Mouse (Mus musculus): ENCODE results near the gene Arl15. TPM values are rescaled to one million over a fixed set of nuclear protein-coding genes. Genes with fewer than 3 reads are reported as not detected.

Arl15 gene
- total RNA-seq, 2 experiments from 2014 or later, result 36.2 to 38.2 TPM

DNA sequence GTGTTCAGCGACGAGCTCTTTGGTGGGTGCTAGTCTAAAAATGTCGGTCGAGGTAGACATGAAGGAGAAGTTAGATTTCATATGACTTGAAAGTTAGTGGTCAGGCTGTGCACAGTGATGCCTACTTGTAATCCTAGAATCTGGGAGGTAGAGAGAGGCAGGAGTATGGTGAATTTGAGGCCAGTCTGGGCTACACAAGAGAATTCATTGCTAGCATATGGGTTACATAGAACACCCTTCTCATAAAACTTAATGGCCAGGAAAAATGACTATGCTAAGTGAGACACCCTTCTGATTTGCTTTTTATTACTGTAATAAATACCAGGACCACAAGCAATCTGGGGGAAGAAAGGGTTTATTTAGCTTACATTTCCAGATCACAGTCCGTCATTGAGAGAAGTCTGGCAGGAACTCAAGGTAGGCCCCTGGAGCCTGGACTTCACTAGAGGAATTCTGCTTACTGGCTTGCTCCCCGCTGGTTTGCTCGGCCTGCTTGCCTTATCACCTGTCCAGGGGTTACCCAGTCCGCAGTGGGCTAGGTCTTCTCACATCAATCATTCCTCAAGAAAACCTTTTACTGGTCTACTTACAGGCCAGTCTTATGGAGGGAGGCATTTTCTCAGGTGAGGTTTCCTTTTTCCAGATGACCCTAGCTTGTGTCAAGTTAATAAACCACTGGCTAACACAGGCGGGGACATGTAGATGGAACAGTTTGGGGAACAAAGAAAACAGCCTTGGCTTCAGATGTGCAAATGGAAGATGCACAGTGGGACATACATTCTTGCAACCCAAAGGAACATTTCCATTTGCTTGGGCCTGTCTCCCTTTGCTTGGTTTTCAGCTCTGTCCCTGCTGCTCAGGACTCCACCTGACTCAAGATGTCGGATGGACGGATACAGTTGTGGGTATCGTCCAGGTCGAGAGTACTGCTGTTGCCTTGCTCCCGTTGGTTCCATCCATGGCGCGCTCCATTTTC is 44.6 kb downstream of the Arl15 start:
- intact Hi-C loops (cut with DNase I), result no loop called here
- DNase-seq (ENCODE audit: low spot score in 2 of 2), result no peak

DNA sequence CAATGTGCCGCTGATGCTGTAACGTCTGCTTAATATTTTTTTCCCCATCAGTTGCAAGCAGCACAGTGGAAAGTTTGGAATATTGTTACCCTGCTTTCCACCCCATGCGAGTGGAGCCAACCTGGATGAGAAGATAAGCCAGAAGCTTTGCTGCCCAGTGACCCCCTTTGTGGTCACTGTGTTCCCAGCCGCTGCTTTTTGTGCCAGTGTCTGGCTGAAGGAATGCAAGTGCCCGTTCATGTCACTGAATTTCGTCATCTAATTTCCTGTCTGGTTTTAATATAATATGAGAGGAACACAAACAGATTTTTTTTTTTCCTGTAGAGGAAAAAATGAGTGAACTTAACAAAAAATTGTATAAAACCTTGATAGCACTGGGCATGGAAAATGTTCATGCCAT is 46.1 kb downstream of the Arl15 start:
- no peak for DNase-seq (ENCODE audit: low spot score in 2 of 2)
- intact Hi-C loops (cut with DNase I), result no loop called here

DNA sequence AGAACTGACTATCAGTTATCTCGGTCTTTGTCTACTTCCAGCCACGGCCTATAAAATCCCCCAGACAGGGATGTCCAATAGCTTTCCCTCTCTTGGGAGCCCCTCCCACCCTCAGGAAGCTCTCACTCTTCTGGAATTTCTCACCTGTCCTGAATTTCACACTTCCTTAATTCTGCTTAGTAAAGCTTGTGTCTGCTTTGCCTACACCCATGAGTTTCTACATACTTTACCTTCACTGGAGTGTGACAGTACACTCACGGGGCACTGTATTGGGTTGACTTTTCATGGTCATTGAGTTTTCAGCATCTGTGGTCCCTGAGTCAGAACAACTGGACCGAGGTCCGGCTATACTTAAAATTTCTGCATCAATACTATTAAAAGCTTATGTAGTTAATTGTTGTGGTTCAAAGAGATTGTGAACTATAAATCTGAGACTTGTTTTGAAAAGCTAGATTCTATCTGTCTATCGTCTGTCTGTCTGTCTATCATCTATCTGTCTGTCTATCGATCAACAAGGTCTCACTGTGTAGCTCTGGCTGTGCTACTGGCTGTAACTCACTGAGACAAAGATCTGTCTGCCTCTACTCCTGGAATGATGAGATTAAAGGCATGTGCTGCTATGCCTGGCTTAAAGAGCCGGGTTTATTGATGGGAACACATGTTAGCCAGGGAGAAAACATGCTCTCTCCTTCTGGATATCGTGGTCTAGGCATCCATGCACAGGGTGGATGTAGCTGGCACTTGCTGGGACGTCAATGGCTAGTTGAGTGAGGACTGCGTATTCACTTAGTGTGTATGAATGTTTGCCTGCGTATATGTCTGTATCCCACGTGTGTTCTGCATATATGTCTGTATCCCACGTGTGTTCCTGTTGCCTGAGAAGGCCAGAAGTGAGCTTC is 48.4 kb downstream of the Arl15 start:
- intact Hi-C loops (cut with DNase I), result no loop called here
- DNase-seq (ENCODE audit: low spot score in 2 of 2), result no peak

DNA sequence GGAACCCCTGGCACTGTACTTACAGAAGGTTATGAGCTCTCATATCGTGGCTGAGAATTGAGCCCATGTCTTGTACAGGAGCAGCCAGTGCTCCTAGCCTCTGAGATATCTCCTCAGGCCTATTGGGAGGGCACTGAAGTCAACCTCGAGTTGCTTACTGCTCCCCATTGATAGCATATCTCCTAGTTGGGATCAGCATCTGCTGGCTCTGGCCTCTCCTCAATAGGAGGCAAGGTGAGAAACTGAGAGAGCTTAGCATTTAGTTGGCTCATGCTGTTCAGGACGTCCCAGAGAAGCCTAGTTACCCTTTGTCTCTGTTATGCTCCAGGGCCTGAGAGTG is 49.0 kb downstream of the Arl15 start:
- intact Hi-C loops (cut with DNase I), result no loop called here
- no peak for DNase-seq (ENCODE audit: low spot score in 2 of 2)

DNA sequence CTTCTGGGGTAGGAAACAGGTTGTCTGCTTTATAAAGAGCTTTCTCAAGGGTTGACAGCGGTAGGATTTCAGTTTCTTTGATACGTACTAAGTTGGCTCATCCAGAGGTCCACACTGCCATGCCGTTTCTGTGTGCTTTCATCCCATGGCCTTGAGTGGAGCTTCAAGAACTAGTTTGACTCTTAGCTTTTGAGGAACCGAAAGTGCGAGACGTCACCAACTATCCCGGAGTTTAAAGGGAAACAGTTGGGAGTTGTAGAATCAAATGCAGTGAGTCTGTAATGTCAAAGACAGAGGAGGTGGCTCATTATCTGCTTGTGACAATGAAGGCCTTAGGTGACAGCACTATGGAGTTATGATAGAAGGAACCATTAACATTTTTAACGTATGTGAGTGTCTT is 49.6 kb downstream of the Arl15 start:
- intact Hi-C loops (cut with DNase I), result no loop called here
- DNase-seq (ENCODE audit: low spot score in 2 of 2), result no peak

DNA sequence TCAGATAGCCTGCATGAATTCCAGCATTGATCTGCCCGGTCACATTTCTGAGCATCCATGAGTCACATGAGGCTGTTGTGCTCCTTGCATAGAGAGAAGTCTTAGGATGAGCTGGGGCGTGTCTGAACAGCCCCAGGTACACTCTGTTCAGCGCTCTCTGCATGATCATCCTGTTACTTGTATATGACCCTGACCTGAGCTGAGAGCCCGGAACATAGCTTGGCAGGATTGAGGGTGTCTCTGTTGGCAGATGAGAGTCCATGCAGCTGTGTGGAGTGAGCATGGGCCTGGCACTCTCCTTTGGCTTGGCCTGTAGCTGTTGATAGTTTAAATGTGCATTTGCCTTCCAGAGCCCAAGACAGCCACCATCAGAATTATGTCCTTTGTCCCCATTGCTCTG is 50.4 kb downstream of the Arl15 start:
- no peak for DNase-seq (ENCODE audit: low spot score in 2 of 2)
- intact Hi-C loops (cut with DNase I), result no loop called here

DNA sequence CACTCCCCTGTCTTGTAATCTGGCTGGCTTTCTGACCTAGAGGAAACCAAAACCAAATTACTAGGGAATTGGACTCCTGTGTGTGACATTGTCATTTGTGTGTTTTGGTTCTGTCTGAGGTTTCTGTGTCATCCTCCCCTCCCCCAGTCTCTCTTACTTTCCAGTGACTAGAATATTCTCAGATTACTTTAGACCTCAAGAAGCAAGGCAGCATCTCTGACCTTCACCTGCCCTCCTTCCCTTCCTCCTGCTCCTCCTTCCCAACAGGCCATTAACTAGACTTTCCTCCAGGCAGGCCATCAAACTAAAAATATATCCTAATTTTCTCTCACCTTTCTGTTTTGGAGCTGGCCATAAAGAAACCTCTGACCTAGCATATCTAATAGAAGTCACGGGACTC is 50.9 kb downstream of the Arl15 start:
- intact Hi-C loops (cut with DNase I), result no loop called here

DNA sequence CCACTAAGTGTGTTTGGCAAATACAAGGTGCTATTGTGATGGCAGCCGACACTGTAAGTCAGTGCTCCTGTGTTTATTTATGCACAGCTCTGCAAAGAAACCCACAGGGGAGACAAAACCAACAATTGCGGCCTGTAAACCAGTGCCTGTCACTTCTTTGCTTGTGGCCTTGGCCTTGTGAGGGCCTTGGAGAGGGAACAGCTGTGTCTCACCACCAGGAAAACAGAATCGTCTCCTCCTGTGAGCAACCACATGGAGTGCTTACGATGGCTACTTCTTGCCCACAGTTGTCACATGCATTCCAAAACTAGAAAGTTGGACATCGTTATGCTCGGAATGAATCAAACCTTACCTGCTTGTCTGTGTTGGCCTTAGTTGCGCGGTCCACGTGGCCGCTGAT is 52.1 kb downstream of the Arl15 start:
- DNase-seq (ENCODE audit: low spot score in 2 of 2), result no peak
- intact Hi-C loops (cut with DNase I), result no loop called here

More for the DNA sequence above, 50.9 kb downstream of the Arl15 start:
- DNase-seq (ENCODE audit: low spot score in 2 of 2), result no peak

DNA sequence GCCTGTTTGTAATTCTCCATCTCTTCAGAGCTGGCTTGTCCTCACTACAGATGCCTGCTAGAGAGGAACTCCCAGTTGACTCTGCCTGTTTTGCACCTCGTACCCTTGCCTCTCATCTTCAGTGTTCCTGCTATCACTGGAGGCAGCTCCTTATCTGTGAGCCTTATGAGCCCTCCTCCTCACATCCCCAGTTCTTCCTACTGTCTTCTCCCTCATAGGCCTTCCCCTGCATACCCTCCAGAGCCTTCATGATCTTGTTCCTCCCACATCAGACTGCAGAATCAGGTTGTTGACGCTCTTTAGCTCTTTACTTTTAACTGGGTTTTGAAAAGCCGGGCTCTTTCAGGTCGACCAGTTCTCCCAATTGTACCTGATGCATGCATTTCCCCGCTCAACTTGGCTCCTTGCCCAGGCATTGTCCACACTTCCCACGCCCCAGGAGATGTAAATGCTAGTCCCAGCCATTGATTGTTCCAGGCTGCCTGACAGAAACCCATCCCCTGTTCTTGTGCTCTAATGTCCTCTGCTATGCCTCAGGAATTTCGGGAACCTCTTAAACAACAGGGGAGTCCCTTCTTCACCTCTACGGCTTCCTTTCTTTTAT is 56.2 kb downstream of the Arl15 start:
- intact Hi-C loops (cut with DNase I), result no loop called here
- DNase-seq (ENCODE audit: low spot score in 2 of 2), result no peak

DNA sequence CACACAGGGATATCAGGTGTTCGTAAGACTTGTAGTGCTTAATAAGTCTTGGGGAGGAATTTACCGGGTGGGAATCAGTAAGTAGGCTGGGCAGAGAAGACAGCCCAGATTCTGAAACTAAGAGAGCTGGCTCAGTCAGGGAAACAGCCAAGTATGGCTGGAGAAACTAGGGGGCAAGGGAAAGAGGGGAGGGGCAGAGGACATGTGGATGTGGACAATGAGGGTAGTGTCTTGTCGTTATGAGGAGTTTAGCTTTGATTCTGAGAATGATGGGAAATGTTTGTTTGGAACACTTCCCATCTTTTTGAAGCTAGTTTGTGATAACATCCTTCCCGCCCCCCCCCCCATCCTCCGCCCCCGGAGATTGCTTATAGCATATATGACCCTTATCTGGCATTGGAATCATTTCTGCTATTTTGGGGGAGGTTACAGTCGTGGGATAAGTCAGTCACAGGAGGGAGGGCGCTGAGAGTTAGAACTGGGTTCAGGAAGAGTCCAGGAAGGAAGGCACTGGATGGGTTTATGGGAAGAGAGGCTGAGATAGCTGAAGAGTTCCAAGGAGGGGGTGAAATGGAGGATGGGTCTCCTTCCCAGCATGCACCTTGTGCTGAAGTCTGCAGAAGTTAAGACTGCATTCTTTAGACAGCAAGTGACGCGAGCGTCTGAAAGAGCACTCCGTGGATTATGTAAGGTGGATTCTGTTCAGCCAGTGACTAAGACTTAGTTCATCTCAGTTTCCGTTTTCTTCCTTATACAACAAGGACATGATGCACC is 57.5 kb downstream of the Arl15 start:
- intact Hi-C loops (cut with DNase I), result no loop called here
- no peak for DNase-seq (ENCODE audit: low spot score in 2 of 2)

DNA sequence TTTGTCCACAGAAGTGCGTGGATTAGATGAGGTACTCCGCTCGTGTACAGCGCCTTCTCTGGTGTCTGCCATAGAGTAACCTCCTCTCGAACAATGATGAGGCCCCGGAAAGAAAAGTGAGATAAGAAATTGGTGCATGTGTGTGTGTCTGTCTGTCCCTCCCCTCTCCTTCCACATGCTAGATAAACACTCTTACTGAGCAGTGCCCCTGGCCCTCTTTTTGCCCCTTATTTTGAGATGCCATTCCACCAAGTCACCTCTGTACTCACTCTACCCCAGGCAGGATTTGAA is 58.0 kb downstream of the Arl15 start:
- intact Hi-C loops (cut with DNase I), result no loop called here
- DNase-seq (ENCODE audit: low spot score in 2 of 2), result no peak

DNA sequence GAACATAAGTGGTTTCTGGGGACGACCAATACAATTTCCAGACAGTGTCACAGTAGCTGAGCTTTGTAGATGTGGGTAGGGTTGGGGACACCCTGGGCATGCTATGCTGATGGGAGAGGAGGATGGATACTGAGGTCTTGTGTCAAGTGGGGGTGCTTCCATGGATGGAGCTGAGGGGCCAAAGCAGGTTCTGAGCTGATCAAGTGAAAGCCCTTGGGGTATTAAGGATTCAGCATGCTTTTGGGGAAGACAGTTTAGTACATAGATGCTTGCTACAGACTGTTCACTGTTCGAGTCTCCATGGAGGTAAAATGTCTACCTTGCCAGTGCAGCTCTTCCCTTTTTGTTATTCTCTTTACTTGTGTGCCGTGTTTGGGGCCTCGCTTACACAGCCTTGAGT is 59.8 kb downstream of the Arl15 start:
- intact Hi-C loops (cut with DNase I), result no loop called here
- no peak for DNase-seq (ENCODE audit: low spot score in 2 of 2)

DNA sequence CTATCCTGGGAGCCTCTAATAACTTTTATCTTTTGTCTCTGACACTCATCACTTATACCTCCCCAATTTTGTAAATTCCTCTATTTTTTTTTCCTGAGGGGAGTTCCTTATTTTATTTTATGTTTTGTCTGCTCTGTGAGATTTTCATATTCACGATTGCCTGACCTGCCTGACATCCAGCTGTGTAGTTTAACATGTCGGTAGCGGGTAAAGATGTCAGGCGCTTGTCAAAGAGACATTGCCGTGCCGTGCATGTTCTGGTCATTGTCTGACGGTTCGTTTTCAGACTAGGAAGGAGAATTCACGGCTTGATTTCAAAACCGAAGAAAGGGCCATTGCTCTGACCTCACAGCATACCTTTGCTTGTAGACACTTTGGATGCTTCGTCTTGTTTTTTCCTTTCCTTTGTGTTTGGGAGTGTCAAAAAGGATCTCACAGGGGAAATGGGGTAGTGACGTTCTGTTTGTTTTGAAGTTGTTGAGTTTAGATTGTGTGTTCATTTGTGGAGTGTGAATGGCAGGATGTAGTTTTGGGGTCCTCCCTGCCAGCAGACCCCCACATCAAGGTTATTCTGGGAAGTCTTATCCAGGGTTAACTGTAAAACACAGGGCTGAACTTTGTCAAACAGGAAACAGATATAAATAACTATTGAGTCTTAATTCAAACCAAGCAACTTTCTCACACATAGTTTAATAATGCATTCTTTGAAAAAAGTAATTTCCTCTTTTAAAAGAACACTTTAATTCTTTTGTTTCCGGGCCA is 60.4 kb downstream of the Arl15 start:
- no peak for DNase-seq (ENCODE audit: low spot score in 2 of 2)
- intact Hi-C loops (cut with DNase I), result no loop called here

DNA sequence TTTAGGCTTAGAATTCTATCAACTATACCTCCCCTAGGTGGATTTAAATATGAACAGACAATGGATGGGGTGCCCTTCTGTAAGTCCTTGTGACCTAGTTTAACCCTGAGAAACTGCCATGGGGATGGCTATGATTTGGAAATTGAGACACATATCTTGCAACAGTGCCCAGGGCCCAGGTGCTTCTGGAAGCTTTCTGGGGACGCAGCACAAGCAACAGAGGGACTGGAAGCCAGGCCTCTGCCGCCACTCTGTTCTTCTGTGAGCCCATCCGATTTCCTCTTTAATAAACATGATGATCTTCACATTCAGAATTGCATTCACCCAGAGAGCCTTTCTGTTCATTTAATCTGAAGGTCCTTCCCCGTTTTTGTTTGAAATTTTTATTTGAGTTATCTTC is 62.6 kb downstream of the Arl15 start:
- no peak for DNase-seq (ENCODE audit: low spot score in 2 of 2)
- intact Hi-C loops (cut with DNase I), result no loop called here

DNA sequence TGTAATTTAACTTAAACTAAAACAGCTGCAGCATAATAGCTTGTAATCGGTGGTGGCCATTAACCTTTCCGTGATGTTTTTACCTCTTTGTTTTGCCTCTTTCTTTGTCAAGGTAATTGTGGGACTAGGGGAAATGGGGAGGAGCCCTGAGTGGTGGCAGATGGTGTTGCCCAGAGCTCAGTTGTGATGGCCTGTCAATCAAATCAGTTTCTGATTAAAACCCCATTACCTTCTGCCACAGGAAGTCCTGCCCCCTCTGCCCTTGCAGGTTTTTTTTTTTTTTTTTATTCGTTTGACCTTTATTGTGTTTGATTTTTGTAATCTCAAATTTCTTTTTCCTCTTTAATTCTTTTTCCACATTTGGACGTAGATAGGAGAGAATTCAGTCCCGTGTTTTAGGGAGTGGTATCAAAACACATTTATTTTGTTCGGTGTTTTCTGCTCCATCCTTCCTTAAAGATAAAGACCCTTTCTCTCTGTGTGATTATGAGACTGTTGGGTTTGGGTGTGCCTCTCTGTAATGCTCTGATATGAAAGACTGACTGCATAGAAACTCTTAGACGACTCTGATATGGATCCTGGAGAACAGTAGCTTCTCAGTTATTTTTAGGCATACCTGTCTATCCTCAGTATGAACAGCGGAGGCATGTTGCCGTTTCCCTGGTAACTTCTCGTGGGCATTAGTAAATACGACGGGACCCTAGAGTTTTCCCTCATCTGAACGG is 64.5 kb downstream of the Arl15 start:
- intact Hi-C loops (cut with DNase I), result no loop called here
- DNase-seq (ENCODE audit: low spot score in 2 of 2), result no peak

DNA sequence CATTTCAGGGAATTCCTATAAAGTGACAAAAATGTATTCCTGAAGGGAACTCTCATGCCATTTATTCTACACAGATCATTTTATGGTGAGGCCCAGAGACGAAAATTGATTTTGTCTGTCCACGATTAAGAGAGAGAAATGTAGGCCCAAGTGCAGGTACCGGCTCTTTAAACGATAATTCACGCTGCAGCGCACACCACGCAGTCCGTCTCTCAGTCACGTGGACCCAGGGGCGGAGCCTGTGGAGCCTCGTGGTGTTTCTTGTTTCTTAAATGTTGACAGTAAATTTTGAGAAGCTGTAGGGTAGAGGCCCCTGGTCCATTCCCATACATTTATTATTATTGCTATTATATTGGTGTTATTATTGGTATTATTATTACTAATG is 65.1 kb downstream of the Arl15 start:
- intact Hi-C loops (cut with DNase I), result no loop called here
- DNase-seq (ENCODE audit: low spot score in 2 of 2), result no peak

DNA sequence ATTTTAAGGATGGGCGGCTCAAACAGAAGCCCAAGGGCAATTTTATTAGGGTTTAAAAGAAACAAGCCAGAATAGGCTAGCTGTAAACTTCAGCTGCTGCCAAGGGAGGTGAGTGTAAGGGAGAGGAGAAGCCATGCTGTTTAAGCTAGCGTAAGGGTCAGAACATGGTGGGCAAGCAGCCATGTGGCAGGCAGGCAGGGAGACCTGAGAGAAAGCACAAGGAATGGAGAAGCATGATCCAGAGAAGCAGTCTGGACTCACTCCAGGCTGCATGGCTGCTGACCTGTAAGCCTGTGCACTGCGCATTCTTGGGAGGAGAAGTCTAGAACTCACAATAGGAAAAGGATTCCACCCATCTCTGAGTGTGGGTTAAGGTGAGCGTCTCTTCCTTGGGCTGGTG is 66.5 kb downstream of the Arl15 start:
- intact Hi-C loops (cut with DNase I), result no loop called here
- DNase-seq (ENCODE audit: low spot score in 2 of 2), result no peak

DNA sequence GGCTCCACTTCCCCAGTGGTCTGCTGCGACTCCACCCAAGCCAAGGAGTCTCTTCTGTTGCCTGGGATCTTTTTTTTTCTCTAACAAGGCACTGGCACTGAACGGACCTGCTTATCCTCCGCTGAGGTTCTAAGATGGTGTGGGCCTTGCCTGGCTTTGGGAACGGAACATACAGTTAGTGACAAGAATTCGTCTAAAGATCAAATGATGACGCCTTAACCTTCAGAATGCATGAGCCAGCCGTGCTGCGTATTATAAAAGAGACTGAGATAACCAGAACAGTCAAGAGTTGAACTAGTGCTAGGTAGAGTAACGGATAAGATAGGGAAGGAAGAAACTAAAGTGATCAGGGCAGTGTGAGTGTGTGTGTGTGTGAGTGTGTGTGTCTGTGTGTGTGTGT is 66.9 kb downstream of the Arl15 start:
- intact Hi-C loops (cut with DNase I), result no loop called here
- no peak for DNase-seq (ENCODE audit: low spot score in 2 of 2)

DNA sequence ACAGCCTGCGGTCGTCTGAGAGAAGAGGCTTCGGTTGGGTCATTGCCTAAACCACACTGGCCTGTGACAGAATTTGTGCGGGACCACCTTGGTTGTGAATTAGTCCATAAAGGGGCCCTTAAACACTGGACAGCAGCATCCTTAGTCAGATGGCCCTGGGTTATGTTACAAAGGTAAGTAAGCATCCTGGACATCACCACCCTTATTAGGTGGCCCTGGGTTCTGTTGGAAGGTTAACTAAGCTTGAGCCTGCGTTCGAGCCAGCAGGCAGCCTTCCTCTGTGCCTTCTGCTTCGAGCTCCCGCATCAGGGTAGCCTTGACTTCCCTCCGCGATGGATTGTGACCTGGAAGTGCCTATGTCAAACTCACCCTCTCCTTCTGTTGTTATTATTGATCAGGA is 68.6 kb downstream of the Arl15 start:
- no peak for DNase-seq (ENCODE audit: low spot score in 2 of 2)
- intact Hi-C loops (cut with DNase I), result no loop called here

Data from left cerebral cortex, postnatal 36 days (tissue).